Mouse (Mus musculus) neural tube, embryonic 11.5 days (tissue): Measurements from ENCODE around the gene Coa3. TPM values are rescaled to one million over a fixed set of nuclear protein-coding genes. Genes with fewer than 3 reads are reported as not detected.

Source experiments
- ATAC-seq: fragments of 200-750 bp; cut with Nextera tagmentation; 2 replicates; pipeline ENCODE4 v1.8.0; 2017; ENCODE audit warnings: moderate number of reproducible peaks, mild to moderate bottlenecking, moderate TSS enrichment, moderate library complexity; ENCODE audit not compliant: insufficient read depth, low FRiP score, low TSS enrichment
- DNase-seq: peaks from one replicate; pipeline ENCODE4 v3.0.0-alpha.2; 2015; ENCODE audit warnings: low spot score
- H3K27ac ChIP-seq: fragments of 300-500 bp; sonication (generic); 2 replicates; pipeline ENCODE4 v1.5.1; 2014; ENCODE audit warnings: low read depth, mild to moderate bottlenecking, low read length
- H3K27me3 ChIP-seq: fragments of 300-500 bp; sonication (generic); 2 replicates; pipeline ENCODE4 v1.6.1; 2014; ENCODE audit warnings: mild to moderate bottlenecking, low read length, mixed read lengths; ENCODE audit not compliant: control insufficient read depth, insufficient read depth
- H3K36me3 ChIP-seq: fragments of 300-500 bp; sonication (generic); 2 replicates; pipeline ENCODE4 v1.6.1; 2014; ENCODE audit warnings: mild to moderate bottlenecking, low read length, moderate library complexity, mixed read lengths; ENCODE audit not compliant: control insufficient read depth, insufficient read depth
- H3K4me1 ChIP-seq: fragments of 300-500 bp; sonication (generic); 2 replicates; pipeline ENCODE4 v1.6.1; 2014; ENCODE audit warnings: low read length, mixed read lengths; ENCODE audit not compliant: control insufficient read depth, insufficient read depth
- H3K4me2 ChIP-seq: fragments of 300-500 bp; sonication (generic); 2 replicates; pipeline ENCODE4 v1.6.1; 2014; ENCODE audit warnings: low read depth, mild to moderate bottlenecking, moderate library complexity
- H3K4me3 ChIP-seq: fragments of 300-500 bp; sonication (generic); 2 replicates; pipeline ENCODE4 v1.5.1; 2014; ENCODE audit warnings: low read depth, low read length
- H3K9ac ChIP-seq: fragments of 300-500 bp; sonication (generic); 2 replicates; pipeline ENCODE4 v1.6.1; 2014; ENCODE audit warnings: mild to moderate bottlenecking, low read length
- H3K9me3 ChIP-seq: fragments of 300-500 bp; sonication (generic); 2 replicates; pipeline ENCODE4 v1.6.1; 2016; ENCODE audit warnings: low read length; ENCODE audit not compliant: control insufficient read depth
- WGBS: fragments of 180-500 bp; shearing (Covaris S2); extraction: QIAGEN DNeasy Blood & Tissue Kit; methylation state at CpG from one replicate; pipeline ENCODE4 v1.1.7; 2014; 5-methylcytosine and 5-hydroxymethylcytosine counted together
- polyA plus RNA-seq: library from polyadenylated mRNA; unstranded; fragments of >200 nt; fragmentation: Nextera tagmentation; extraction: Ambion mirVana; gene quantifications from 2 replicates; pipeline ENCODE4 v1.2.1, GENCODE M21; 2014

Coa3 gene
- polyA plus RNA-seq, 1 experiment from 2014 or later: 196 TPM

DNA sequence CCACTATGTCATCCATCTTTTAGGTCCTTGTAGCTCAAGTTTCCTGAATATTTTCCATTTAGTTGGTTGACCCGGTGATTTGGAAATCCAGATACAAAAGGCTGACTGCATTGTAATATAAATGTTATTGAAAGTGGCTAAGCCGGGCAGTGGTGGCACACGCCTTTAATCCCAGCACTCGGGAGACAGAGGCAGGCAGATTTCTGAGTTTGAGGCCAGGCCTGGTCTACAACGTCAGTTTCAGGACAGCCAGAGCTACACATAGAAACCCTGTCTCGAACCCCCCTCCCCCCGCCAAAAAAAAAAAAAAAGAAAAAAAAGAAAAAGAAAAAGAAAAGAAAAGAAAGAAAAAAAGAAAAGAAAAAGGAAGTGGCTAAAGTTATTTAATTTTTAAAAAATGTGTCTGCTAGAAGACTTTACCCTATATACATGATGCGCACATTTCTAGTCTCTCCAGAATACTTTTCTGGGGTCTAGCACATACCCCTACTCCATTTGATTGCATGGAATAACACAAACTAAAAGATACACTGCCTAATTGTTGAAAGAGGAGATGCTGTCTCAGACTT is 36.3 kb upstream of the Coa3 start:
- Histone ChIP-seq H3K27me3 (no peaks in the 10 kb centered on the region), H3K9me3 (no peaks in the 10 kb centered on the region), H3K9ac (peak overlapping the region; percentile 80), H3K4me2 (peak overlapping the region; percentile 91), H3K36me3 (peaks cover 4% of the 10 kb centered on the region), H3K4me3 (peak overlapping the region; percentile 92), H3K27ac (peak overlapping the region; percentile 24; the same call in 1 of the 2 replicates), H3K4me1 (peaks cover 6% of the 10 kb centered on the region; the same call in 1 of the 2 replicates)
- 83% methylated on average over 8 of the region's 8 CpGs for WGBS
- DNase-seq: no peak
- ATAC-seq: no peak

- H3K4me3 ChIP-seq: no peak overlapping the region
- DNase-seq (no peak), ATAC-seq (no peak)
- no peak overlapping the region for H3K9ac ChIP-seq
- no peaks in the 10 kb centered on the region for H3K9me3 ChIP-seq
- no peak overlapping the region for H3K27ac ChIP-seq
- no peaks in the 10 kb centered on the region; the same call in 1 of the 2 replicates for H3K36me3 ChIP-seq
- H3K27me3 ChIP-seq: no peaks in the 10 kb centered on the region
- 97% methylated on average over 1 of the region's 1 CpGs for WGBS
- no peak overlapping the region for H3K4me2 ChIP-seq
- H3K4me1 ChIP-seq: peaks cover 6% of the 10 kb centered on the region; the same call in 1 of the 2 replicates
Measured at GRCm38 (mm10) chr11:101314567-101314966, 35.7 kb upstream of the Coa3 start.

GRCm38 (mm10) chr11:101312150-101312549 is 33.2 kb upstream of the Coa3 start:
- Histone ChIP-seq H3K4me2 (no peak overlapping the region), H3K4me3 (no peak overlapping the region), H3K9ac (no peak overlapping the region), H3K27me3 (no peaks in the 10 kb centered on the region), H3K36me3 (no peaks in the 10 kb centered on the region), H3K4me1 (peaks cover 5% of the 10 kb centered on the region; the same call in 1 of the 2 replicates), H3K27ac (no peak overlapping the region), H3K9me3 (no peaks in the 10 kb centered on the region)
- ATAC-seq (no peak), DNase-seq (no peak)
- 75% methylated on average over 3 of the region's 3 CpGs for WGBS

- WGBS: 90% methylated on average over 3 of the region's 3 CpGs
- H3K36me3 ChIP-seq: no peaks in the 10 kb centered on the region
- no peaks in the 10 kb centered on the region for H3K4me1 ChIP-seq
- ATAC-seq (no peak), DNase-seq (no peak)
- no peak overlapping the region for H3K27ac ChIP-seq
- H3K4me3 ChIP-seq: no peak overlapping the region
- no peaks in the 10 kb centered on the region for H3K9me3 ChIP-seq
- no peak overlapping the region for H3K4me2 ChIP-seq
- H3K9ac ChIP-seq: no peak overlapping the region
- H3K27me3 ChIP-seq: no peaks in the 10 kb centered on the region
Measured at GRCm38 (mm10) chr11:101311083-101311482, 32.2 kb upstream of the Coa3 start.

DNA sequence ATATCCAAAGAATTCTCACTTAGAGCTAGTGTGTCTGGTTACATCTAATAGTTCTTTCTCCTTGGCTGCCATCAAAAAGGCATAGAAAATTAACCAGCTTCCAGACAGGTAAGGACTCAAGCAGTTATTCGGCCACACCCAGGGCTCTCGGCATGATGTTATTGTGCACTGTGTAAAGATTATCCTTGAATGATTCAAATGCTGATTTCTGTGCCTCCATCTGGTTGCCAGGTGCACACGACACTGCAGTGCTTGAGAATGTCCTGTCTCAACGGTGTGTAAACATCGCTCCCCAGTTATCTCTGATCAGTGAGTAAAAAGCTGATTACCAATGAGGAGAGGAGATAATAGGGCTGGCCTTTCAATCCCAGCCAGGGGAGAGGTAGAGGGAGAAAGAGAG is 28.8 kb upstream of the Coa3 start:
- Histone ChIP-seq H3K27ac (no peak overlapping the region), H3K27me3 (no peaks in the 10 kb centered on the region), H3K4me2 (no peak overlapping the region), H3K9ac (no peak overlapping the region), H3K4me1 (no peaks in the 10 kb centered on the region), H3K4me3 (no peak overlapping the region), H3K36me3 (no peaks in the 10 kb centered on the region), H3K9me3 (no peaks in the 10 kb centered on the region)
- ATAC-seq: no peak
- DNase-seq: no peak
- 43% methylated on average over 5 of the region's 5 CpGs for WGBS

- peaks cover 10% of the 10 kb centered on the region for H3K4me1 ChIP-seq
- H3K27ac ChIP-seq: 0 out of 2 replicates have a peak within 1 kb of the TSS, but pooled peaks have one; percentile 4
- H3K36me3 ChIP-seq: no peaks in the 10 kb centered on the region
- H3K4me3 ChIP-seq: peak within 1 kb of the TSS; percentile 91
- H3K4me2 ChIP-seq: peak within 1 kb of the TSS; percentile 88
- no peaks in the 10 kb centered on the region for H3K9me3 ChIP-seq
- H3K9ac ChIP-seq: peak within 1 kb of the TSS; percentile 74
- 7% methylated on average over 38 of the region's 39 CpGs for WGBS
- peak; percentile 81 for ATAC-seq
- H3K27me3 ChIP-seq: no peaks in the 10 kb centered on the region
- DNase-seq: peak; percentile 95
Measured at GRCm38 (mm10) chr11:101302004-101302798, 23.3 kb upstream of the Coa3 start, which contains the start of gene Becn1. Gene Becn1, minus strand, starts transcription at chr11:101302286.

GRCm38 (mm10) chr11:101301299-101302003 is 22.5 kb upstream of the Coa3 start:
- Histone ChIP-seq H3K27ac (0 out of 2 replicates have a peak overlapping the region, but pooled peaks have one; percentile 4), H3K9ac (peak overlapping the region; percentile 74), H3K9me3 (no peaks in the 10 kb centered on the region), H3K27me3 (no peaks in the 10 kb centered on the region), H3K36me3 (no peaks in the 10 kb centered on the region), H3K4me3 (peak overlapping the region; percentile 91), H3K4me1 (peaks cover 10% of the 10 kb centered on the region), H3K4me2 (peak overlapping the region; percentile 88)
- ATAC-seq: no peak
- WGBS: 14% methylated on average over 26 of the region's 26 CpGs
- no peak for DNase-seq

DNA sequence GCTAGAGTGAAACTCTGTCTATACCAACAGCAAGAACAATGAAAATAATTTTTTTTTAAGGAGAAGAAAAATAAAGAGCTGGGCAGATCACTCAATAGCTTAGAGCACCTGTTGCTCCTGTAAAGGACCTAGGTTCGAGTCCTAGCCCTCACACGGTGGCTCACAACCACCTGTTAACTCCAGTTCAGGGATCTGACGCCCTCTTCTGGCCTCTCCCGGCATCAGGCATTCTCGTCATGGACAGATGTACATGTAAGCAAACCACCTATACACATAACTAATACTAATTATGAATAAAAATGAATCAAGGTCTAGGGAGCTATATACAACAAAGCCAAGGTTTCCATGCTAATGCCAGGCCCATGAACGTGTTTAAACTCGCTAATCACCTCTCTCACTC is 22.0 kb upstream of the Coa3 start:
- Histone ChIP-seq H3K27me3 (no peaks in the 10 kb centered on the region), H3K4me2 (peak overlapping the region; percentile 88), H3K36me3 (no peaks in the 10 kb centered on the region), H3K27ac (no peak overlapping the region), H3K9ac (peak overlapping the region; percentile 74; the same call in 1 of the 2 replicates), H3K9me3 (no peaks in the 10 kb centered on the region), H3K4me3 (peak overlapping the region; percentile 91), H3K4me1 (peaks cover 10% of the 10 kb centered on the region)
- WGBS: 66% methylated on average over 7 of the region's 7 CpGs
- ATAC-seq: no peak
- no peak for DNase-seq
